Mouse (Mus musculus) kidney, adult 9 months (tissue): ENCODE data around the gene Hint2.

Experiments used
- DNase-seq: peaks from one replicate; pipeline ENCODE4 v3.0.0; 2022

Gene Hint2

GRCm38 (mm10) chr4:43656339-43657109 is at the start of gene Hint2:
Gene Hint2 (minus strand): TSS chr4:43656466.
- peak; percentile 99 for DNase-seq

- DNase-seq = no peak
These were observed 49.7 kb upstream of the Hint2 start for GRCm38 (mm10) chr4:43705991-43706390.

- DNase-seq = no peak
These were observed 47.6 kb upstream of the Hint2 start for GRCm38 (mm10) chr4:43703851-43704250.

- no peak for DNase-seq
These were observed 47.2 kb upstream of the Hint2 start for GRCm38 (mm10) chr4:43703439-43703838.

GRCm38 (mm10) chr4:43700707-43701106 is 44.4 kb upstream of the Hint2 start, which contains the start of gene Olfr70:
Gene Olfr70 (minus strand): TSS chr4:43700807.
- no peak for DNase-seq

GRCm38 (mm10) chr4:43696561-43696960 is 40.3 kb upstream of the Hint2 start:
- DNase-seq = no peak

GRCm38 (mm10) chr4:43695249-43695671 is 39.0 kb upstream of the Hint2 start:
- peak; percentile 66 for DNase-seq

GRCm38 (mm10) chr4:43694439-43695248 is 38.4 kb upstream of the Hint2 start:
- no peak for DNase-seq

GRCm38 (mm10) chr4:43693806-43694241 is 37.6 kb upstream of the Hint2 start:
- DNase-seq = no peak

GRCm38 (mm10) chr4:43691026-43691425 is 34.8 kb upstream of the Hint2 start:
- DNase-seq = no peak

- no peak for DNase-seq
These were observed 33.8 kb upstream of the Hint2 start for GRCm38 (mm10) chr4:43690021-43690420.

- DNase-seq = peak; percentile 44
These were observed 23.3 kb upstream of the Hint2 start for GRCm38 (mm10) chr4:43679416-43680043.

GRCm38 (mm10) chr4:43678541-43678940 is 22.3 kb upstream of the Hint2 start:
- DNase-seq = no peak

GRCm38 (mm10) chr4:43675608-43676007 is 19.3 kb upstream of the Hint2 start:
- DNase-seq = no peak

GRCm38 (mm10) chr4:43674974-43675373 is 18.7 kb upstream of the Hint2 start:
- DNase-seq = peak; percentile 57

GRCm38 (mm10) chr4:43673703-43674102 is 17.4 kb upstream of the Hint2 start:
- DNase-seq = no peak

- peak; percentile 95 for DNase-seq
These were observed 15.8 kb upstream of the Hint2 start for GRCm38 (mm10) chr4:43672070-43672469.

GRCm38 (mm10) chr4:43669428-43669794 is 13.1 kb upstream of the Hint2 start:
- DNase-seq = peak; percentile 65

- DNase-seq = peak; percentile 92
These were observed 12.6 kb upstream of the Hint2 start, which contains the start of the genes Tmem8b and Fam221b for GRCm38 (mm10) chr4:43668782-43669427. Gene Tmem8b (plus strand): TSS chr4:43668971. Gene Fam221b (minus strand): TSS chr4:43669145.

- peak; percentile 52 for DNase-seq
These were observed 10.1 kb upstream of the Hint2 start for GRCm38 (mm10) chr4:43666412-43666811.

GRCm38 (mm10) chr4:43657146-43657545 is 880 bp upstream of the Hint2 start:
- no peak for DNase-seq

GRCm38 (mm10) chr4:43655656-43656338 is 469 bp downstream of the Hint2 start:
- peak; percentile 75 for DNase-seq
